Mouse (Mus musculus): ENCODE data around the gene Mpzl1.
A peak's percentile ranks its signal among the peaks of the same experiment; 100 is the strongest.

Gene Mpzl1

GRCm38 (mm10) chr1:165614793-165615192, 19.5 kb downstream of the Mpzl1 start:
- DNase-seq (ENCODE audit: low spot score in 2 of 2) = no peak

GRCm38 (mm10) chr1:165613926-165614325, 20.4 kb downstream of the Mpzl1 start:
- DNase-seq (ENCODE audit: low spot score in 2 of 2) = no peak

- peak; percentile 12 to 51 for DNase-seq (ENCODE audit: low spot score in 2 of 2)
These were observed 21.6 kb downstream of the Mpzl1 start for GRCm38 (mm10) chr1:165612714-165613113.

- DNase-seq (ENCODE audit: low spot score in 2 of 2) = no peak
These were observed 23.9 kb downstream of the Mpzl1 start for GRCm38 (mm10) chr1:165610321-165610999.

- no peak for DNase-seq (ENCODE audit: low spot score in 2 of 2)
These were observed 24.6 kb downstream of the Mpzl1 start for GRCm38 (mm10) chr1:165609495-165610320.

- no peak for DNase-seq (ENCODE audit: low spot score in 2 of 2)
These were observed 25.4 kb downstream of the Mpzl1 start for GRCm38 (mm10) chr1:165608904-165609303.

- DNase-seq (ENCODE audit: low spot score in 2 of 2) = no peak
These were observed 28.6 kb downstream of the Mpzl1 start for GRCm38 (mm10) chr1:165605774-165606173.

GRCm38 (mm10) chr1:165605108-165605507, 29.2 kb downstream of the Mpzl1 start:
- no peak for DNase-seq (ENCODE audit: low spot score in 2 of 2)

GRCm38 (mm10) chr1:165604203-165604602, 30.1 kb downstream of the Mpzl1 start:
- DNase-seq (ENCODE audit: low spot score in 2 of 2) = no peak

GRCm38 (mm10) chr1:165603218-165603617, 31.1 kb downstream of the Mpzl1 start:
- DNase-seq (ENCODE audit: low spot score in 2 of 2) = no peak

- DNase-seq (ENCODE audit: low spot score in 2 of 2) = no peak
These were observed 32.5 kb downstream of the Mpzl1 start for GRCm38 (mm10) chr1:165601775-165602280.

GRCm38 (mm10) chr1:165594699-165595421, 39.5 kb downstream of the Mpzl1 start:
- DNase-seq (ENCODE audit: low spot score in 2 of 2) = no peak

GRCm38 (mm10) chr1:165592295-165593082, 41.8 kb downstream of the Mpzl1 start:
- DNase-seq (ENCODE audit: low spot score in 2 of 2) = no peak

- no peak for DNase-seq (ENCODE audit: low spot score in 2 of 2)
These were observed 43.6 kb downstream of the Mpzl1 start for GRCm38 (mm10) chr1:165590760-165591159.

- no peak for DNase-seq (ENCODE audit: low spot score in 2 of 2)
These were observed 44.9 kb downstream of the Mpzl1 start for GRCm38 (mm10) chr1:165589280-165590048.

- no peak for DNase-seq (ENCODE audit: low spot score in 2 of 2)
These were observed 46.5 kb downstream of the Mpzl1 start for GRCm38 (mm10) chr1:165587845-165588244.

- no peak for DNase-seq (ENCODE audit: low spot score in 2 of 2)
These were observed 48.0 kb downstream of the Mpzl1 start for GRCm38 (mm10) chr1:165586366-165586765.

GRCm38 (mm10) chr1:165585389-165586104, 48.8 kb downstream of the Mpzl1 start:
- no peak for DNase-seq (ENCODE audit: low spot score in 2 of 2)

GRCm38 (mm10) chr1:165583529-165584184, 50.7 kb downstream of the Mpzl1 start:
- DNase-seq (ENCODE audit: low spot score in 2 of 2) = peak; percentile 73 to 90
